Mouse (Mus musculus) kidney, postnatal 10 days (tissue): Measurements from ENCODE around the gene Anapc1.

Experiments
- DNase-seq: peaks from one replicate; pipeline ENCODE4 v3.0.0; 2021; ENCODE audit warnings: mixed read lengths

The Anapc1 gene

DNA sequence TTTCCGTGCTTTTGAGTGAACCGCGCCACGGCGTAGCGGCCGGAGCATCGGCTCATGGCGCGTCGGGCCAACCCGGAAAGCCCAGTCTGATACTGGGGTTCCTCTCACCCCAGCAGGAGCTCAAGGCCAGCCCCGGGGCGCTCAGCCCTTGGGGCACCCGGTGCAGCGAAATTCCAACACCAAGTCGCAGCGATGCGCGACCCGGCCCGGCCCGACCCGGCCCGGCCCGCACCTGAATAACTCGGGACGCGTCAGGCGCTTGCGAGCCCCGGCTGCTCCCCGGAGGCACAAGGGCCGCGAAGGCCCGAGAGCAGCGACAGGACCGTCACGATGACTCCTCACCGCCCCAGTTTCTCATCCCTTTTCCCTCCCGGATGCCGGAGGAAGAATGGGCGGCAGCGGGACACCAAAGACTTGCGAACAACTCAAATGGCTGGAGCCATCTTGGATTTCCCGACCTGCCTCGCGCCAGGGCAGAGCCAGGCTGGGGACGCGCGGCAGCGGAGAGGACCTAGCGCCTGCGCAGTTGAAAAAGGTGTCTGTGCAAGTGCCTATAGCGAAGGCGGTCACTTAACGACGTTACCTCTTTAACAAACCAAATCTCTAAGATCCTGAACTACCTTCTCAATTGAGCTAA, at the start of gene Anapc1:
Gene Anapc1, minus strand, starts transcription at position 471 of the 637 bp plus-strand sequence.
- DNase-seq, result peak; percentile 93

- DNase-seq, result no peak
Observed at GRCm38 (mm10) chr2:128735089-128735488, 47.9 kb upstream of the Anapc1 start.

- DNase-seq, result no peak
Observed at GRCm38 (mm10) chr2:128731951-128732350, 44.8 kb upstream of the Anapc1 start.

- DNase-seq, result no peak
Observed at GRCm38 (mm10) chr2:128731514-128731913, 44.3 kb upstream of the Anapc1 start.

GRCm38 (mm10) chr2:128729141-128729540, 42.0 kb upstream of the Anapc1 start:
- peak; percentile 57 for DNase-seq

- DNase-seq, result no peak
Observed at GRCm38 (mm10) chr2:128728066-128728465, 40.9 kb upstream of the Anapc1 start.

- no peak for DNase-seq
Observed at GRCm38 (mm10) chr2:128727552-128727951, 40.4 kb upstream of the Anapc1 start.

DNA sequence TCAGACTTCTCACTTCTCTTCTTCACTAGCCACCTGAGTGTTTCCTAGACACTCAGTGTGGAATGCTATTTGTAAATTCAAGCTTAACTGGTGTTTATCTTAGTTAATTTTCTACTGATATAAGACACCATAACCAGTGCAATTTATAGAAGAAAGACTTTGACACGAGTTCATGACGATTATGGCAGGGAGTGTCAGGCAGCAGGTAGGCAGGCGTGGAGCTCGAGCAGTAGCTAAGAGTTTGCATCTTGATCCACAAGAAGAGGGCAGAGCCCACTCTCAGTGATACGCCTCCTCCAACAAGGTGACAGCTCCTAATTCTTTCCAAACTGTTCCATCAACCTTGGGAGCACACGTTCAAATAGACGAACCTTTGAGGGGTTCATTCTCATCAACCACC, 39.4 kb upstream of the Anapc1 start:
- no peak for DNase-seq

GRCm38 (mm10) chr2:128726067-128726466, 38.9 kb upstream of the Anapc1 start:
- no peak for DNase-seq

- DNase-seq, result no peak
Observed at GRCm38 (mm10) chr2:128722106-128722710, 35.0 kb upstream of the Anapc1 start.

DNA sequence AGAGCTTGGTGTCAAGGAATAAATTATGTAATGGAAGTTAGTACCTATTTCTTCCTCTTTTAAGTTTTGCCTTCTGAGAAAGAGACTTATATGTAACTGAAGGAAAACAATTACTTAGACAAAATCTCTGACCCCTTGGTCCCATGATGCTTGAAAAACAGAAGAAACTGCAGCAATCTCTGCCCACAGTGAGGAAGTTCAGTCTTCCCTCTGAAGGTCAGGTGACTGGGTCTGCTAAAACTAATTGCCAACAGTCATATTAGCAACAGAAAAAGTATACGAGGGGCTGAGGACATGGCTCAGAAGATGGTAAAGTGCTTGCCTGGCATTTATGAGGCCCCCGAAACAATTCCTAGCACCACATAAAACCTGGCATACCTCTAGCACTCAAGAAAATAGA, 32.2 kb upstream of the Anapc1 start:
- DNase-seq, result no peak

GRCm38 (mm10) chr2:128715979-128716378, 28.8 kb upstream of the Anapc1 start:
- no peak for DNase-seq

GRCm38 (mm10) chr2:128714724-128715241, 27.6 kb upstream of the Anapc1 start:
- DNase-seq, result peak; percentile 56

DNA sequence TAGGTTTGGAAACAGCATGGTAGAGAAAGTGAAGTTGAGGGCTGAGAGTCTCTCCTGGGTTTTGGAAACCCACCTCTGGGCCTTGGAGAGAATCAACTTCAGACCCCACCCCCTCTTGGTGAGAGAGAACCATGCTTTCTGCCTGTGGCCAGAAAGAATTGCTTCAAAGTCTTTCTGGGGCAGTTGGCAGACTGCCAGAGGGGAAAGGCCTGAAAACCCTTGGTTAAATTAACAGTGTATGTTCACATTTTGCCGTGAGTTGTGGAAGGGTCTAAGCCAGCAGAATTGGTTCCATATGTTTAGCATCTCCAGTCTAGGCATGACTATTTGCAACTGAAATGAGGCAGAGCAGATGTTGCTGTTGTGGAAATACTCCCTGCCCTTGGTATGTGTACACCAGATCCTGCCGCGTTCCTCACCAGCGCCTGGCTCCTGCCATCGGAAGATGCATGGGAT, 26.4 kb upstream of the Anapc1 start:
- DNase-seq, result peak; percentile 84

GRCm38 (mm10) chr2:128712940-128713339, 25.7 kb upstream of the Anapc1 start:
- no peak for DNase-seq

DNA sequence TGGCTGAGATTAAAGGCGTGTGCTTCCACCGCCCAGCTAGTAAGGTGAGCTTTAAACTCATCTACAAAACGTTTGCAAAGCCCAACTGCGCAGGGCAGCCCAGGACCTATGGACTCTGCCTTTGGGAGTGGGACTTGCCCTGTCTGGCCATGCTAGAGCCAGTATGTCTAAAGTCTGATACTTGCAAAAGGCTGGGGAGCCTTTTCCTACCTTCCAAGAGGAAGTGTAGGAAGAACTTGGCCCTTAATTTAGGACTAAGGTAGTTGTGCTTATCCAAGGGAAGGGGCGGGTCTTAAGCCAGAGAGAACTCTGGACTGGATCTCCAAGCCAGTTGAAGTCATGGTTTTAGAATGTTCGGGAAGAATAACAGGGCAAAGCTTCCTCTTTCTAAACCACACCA, 23.4 kb upstream of the Anapc1 start:
- peak; percentile 59 for DNase-seq

- DNase-seq, result no peak
Observed at GRCm38 (mm10) chr2:128709264-128709663, 22.1 kb upstream of the Anapc1 start.

- DNase-seq, result peak; percentile 48
Observed at GRCm38 (mm10) chr2:128704474-128704873, 17.3 kb upstream of the Anapc1 start.

- peak; percentile 77 for DNase-seq
Observed at GRCm38 (mm10) chr2:128699201-128699885, 12.2 kb upstream of the Anapc1 start.

GRCm38 (mm10) chr2:128698693-128699181, 11.5 kb upstream of the Anapc1 start, which contains the start of gene Mertk:
Gene Mertk (plus strand): TSS chr2:128698956.
- DNase-seq, result peak; percentile 97

DNA sequence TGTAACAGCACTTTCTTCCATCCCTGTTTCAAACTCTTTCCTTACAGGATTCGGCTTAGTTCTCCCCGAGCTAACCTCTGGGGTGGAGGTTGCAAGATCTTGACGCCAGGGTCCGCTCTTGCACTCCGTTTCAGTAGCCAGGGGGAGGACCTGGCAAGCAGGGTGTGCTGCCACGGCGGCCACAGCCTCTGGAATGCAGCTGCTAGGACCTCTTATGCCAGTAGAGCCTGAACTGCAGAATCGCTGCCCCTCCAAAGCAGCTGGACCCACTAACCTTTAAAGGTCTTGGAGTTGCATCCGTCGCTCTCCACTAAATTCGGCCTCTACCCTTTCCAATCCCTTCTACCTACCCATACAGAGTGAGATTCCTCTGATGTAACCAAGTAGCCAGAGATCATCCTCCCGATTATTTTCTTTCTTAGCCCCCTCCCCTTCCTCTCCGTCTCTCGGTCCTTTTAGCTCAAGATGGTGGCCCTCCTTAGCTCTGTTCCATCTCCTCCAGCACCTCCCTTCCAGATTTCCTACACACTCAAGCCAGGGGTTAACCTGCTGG, 11.0 kb upstream of the Anapc1 start:
- DNase-seq, result peak; percentile 93

DNA sequence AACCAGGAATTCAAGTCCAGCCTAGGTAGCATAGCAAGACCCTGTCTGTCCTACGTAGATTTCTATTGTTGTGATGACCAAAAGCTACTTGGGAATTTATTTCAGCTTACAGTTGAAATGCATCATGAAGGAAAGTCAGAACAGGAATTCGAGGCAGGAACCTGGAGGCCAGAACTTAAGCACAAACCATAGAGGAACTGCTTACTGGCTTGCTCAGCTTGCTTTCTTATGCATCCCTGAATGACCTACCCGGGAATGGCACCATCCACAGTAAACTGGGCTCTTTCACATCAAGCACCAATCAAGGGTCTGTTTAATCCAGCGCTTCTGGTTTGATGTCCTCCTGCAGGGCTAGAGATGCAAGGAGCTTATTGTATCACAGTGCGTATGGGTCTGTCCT, 10.4 kb upstream of the Anapc1 start:
- no peak for DNase-seq

GRCm38 (mm10) chr2:128697047-128697446, 9.9 kb upstream of the Anapc1 start:
- no peak for DNase-seq
